Mouse (Mus musculus) thymus, adult 2 months (tissue): ENCODE results near the gene Ptprd.

Experiments used
- CTCF ChIP-seq: fragments of 200-500 bp; IDR thresholded peaks from 2 replicates; pipeline ENCODE4 v1.5.1; 2012; ENCODE audit warnings: mild to moderate bottlenecking, control low read depth, low read length, moderate library complexity, borderline replicate concordance; ENCODE audit not compliant: control insufficient read depth, poor library complexity, insufficient read depth; ENCODE audit errors: extremely low read depth
- POLR2A ChIP-seq: fragments of 200-500 bp; IDR thresholded peaks from 2 replicates; pipeline ENCODE4 v1.6.1; 2012; ENCODE audit warnings: mild to moderate bottlenecking, low read length, control low read depth, moderate library complexity; ENCODE audit not compliant: control insufficient read depth, poor library complexity, insufficient read depth; ENCODE audit errors: extremely low read depth

GRCm38 (mm10) chr4:76798010-76799007 is 1413.5 kb downstream of the Ptprd start:
- TF ChIP-seq POLR2A, result no peak
- no peak for TF ChIP-seq CTCF
